Comparison of ENCODE assay signal across 9 mouse cellular contexts in genomic region chr12:80518393-80518756, GRCm38 (mm10). TPM values are rescaled to one million over a fixed set of nuclear protein-coding genes. Genes with fewer than 3 reads are reported as not detected.
A peak's percentile ranks its signal among the peaks of the same experiment; 100 is the strongest.
DNase-seq lines count a peak whose midpoint lies in the region; ATAC-seq and TF ChIP-seq lines count a peak whose summit lies in the region.
"Had no signal": no experiment of that assay in that cellular context is flagged by ENCODE, and none has a peak within 500 bp of the region (broad histone marks: within the 10 kb centered on the region; RNA-seq: fewer than 3 reads in every experiment).

No protein-coding gene starts in this region.

- TF ChIP-seq CTCF in hindbrain, postnatal 0 days (IDR thresholded peaks at IDR 0.05; ENCODE audit: low read depth) = peak; percentile 39

- H3K27me3 ChIP-seq in heart, embryonic 14.5 days (ENCODE audit: control insufficient read depth, insufficient read depth, low read length) = peaks cover 86% of the 10 kb centered on the region
- H3K27me3 ChIP-seq in hindbrain, postnatal 0 days (ENCODE audit: insufficient read depth, low read length) = 0 out of 2 replicates have a peak, but pooled peaks cover 6% of the 10 kb centered on the region
- peaks cover 4% of the 10 kb centered on the region; the same call in 1 of the 2 replicates for H3K27me3 ChIP-seq in neural tube, embryonic 14.5 days (ENCODE audit: control insufficient read depth, insufficient read depth, low read length)

- ATAC-seq in heart, embryonic 14.5 days (ENCODE audit: insufficient number of reproducible peaks, insufficient read depth, low FRiP score, low read depth) = 0 out of 2 replicates have a peak, but pooled peaks have one; percentile 9
- peak; percentile 57 for ATAC-seq in hindbrain, postnatal 0 days
- no peak; the same call in 1 of the 2 replicates for ATAC-seq in neural tube, embryonic 14.5 days (ENCODE audit: low read depth)

- no peak overlapping the region for H3K27ac ChIP-seq in heart, embryonic 14.5 days (replicated peaks in 1 of 2; ENCODE audit: control insufficient read depth in 1 of 2, insufficient read depth in 1 of 2, low read depth in 2 of 2, low read length in 2 of 2)
- H3K27ac ChIP-seq in ES-E14 (ENCODE audit: insufficient read depth, low read depth, low read length, poor library complexity, severe bottlenecking) = no peak overlapping the region
- H3K27ac ChIP-seq in hindbrain, postnatal 0 days = peak overlapping the region; percentile 75
- peak overlapping the region; percentile 89 for H3K27ac ChIP-seq in neural tube, embryonic 14.5 days (ENCODE audit: low read depth, low read length)

- DNase-seq in heart, adult 18-20 months = no peak
- DNase-seq in ES-E14 (ENCODE audit: low read depth, low spot score) = peak; percentile 33
- peak; percentile 72 for DNase-seq in embryo, embryonic 11 days
- no peak for DNase-seq in hindbrain, postnatal 0 days (ENCODE audit: low spot score)
- DNase-seq in left cerebral cortex, postnatal 4 days = no peak
- no peak for DNase-seq in urinary bladder, postnatal 4 days (ENCODE audit: low spot score in 2 of 2)

- peak overlapping the region; percentile 100 for H3K4me2 ChIP-seq in heart, embryonic 14.5 days (ENCODE audit: low read length)
- peak overlapping the region; percentile 90 for H3K4me2 ChIP-seq in hindbrain, postnatal 0 days (ENCODE audit: low read depth, low read length)
- peak overlapping the region; percentile 76 for H3K4me2 ChIP-seq in neural tube, embryonic 14.5 days (ENCODE audit: low read depth, low read length)

- intact Hi-C loops in left cerebral cortex, postnatal 4 days (cut with DNase I) = no loop called here

- H3K9me3 ChIP-seq in heart, embryonic 14.5 days (ENCODE audit: control insufficient read depth, low read length) = no peaks in the 10 kb centered on the region
- H3K9me3 ChIP-seq in ES-E14 (ENCODE audit: control insufficient read depth, insufficient read depth, low read depth, low read length) = no peaks in the 10 kb centered on the region
- no peaks in the 10 kb centered on the region for H3K9me3 ChIP-seq in hindbrain, postnatal 0 days (ENCODE audit: low read length)
- H3K9me3 ChIP-seq in neural tube, embryonic 14.5 days (ENCODE audit: control insufficient read depth, low read length) = no peaks in the 10 kb centered on the region

- under 1% methylated on average over 25 of the region's 25 CpGs for WGBS in heart, embryonic 14.5 days
- WGBS in hindbrain, postnatal 0 days = 1% methylated on average over 25 of the region's 25 CpGs
- WGBS in neural tube, embryonic 14.5 days = under 1% methylated on average over 25 of the region's 25 CpGs

- H3K36me3 ChIP-seq in heart, embryonic 14.5 days (ENCODE audit: control insufficient read depth, insufficient read depth, low read length) = no peaks in the 10 kb centered on the region
- no peaks in the 10 kb centered on the region for H3K36me3 ChIP-seq in ES-E14 (ENCODE audit: control insufficient read depth, insufficient read depth, low read length, poor library complexity, severe bottlenecking)
- H3K36me3 ChIP-seq in hindbrain, postnatal 0 days (ENCODE audit: insufficient read depth, low read length) = no peaks in the 10 kb centered on the region
- no peaks in the 10 kb centered on the region for H3K36me3 ChIP-seq in neural tube, embryonic 14.5 days (ENCODE audit: control insufficient read depth, insufficient read depth, low read length)

- in situ Hi-C loops in ES-E14 (cut with MboI; ENCODE audit: low sequenced_read_pairs in 2 of 2, unreplicated experiment in 2 of 2) = no loop called here

- peak overlapping the region; percentile 72 for H3K9ac ChIP-seq in heart, embryonic 14.5 days (ENCODE audit: low read length)
- peak overlapping the region; percentile 62 for H3K9ac ChIP-seq in ES-E14 (ENCODE audit: insufficient read depth, low read depth, low read length, poor library complexity, severe bottlenecking)
- H3K9ac ChIP-seq in hindbrain, postnatal 0 days (replicated peaks; ENCODE audit: low read length) = peak overlapping the region; percentile 61
- peak overlapping the region; percentile 62 for H3K9ac ChIP-seq in neural tube, embryonic 14.5 days (replicated peaks; ENCODE audit: low read depth, low read length)

- H3K4me3 ChIP-seq in heart, embryonic 14.5 days (ENCODE audit: control insufficient read depth in 1 of 2, insufficient read depth in 1 of 2, low read depth in 1 of 2, low read length in 2 of 2) = peak overlapping the region; percentile 58 to 66
- H3K4me3 ChIP-seq in ES-E14 (ENCODE audit: insufficient read depth in 1 of 2, low read depth in 1 of 2, low read length in 2 of 2, poor library complexity in 1 of 2, severe bottlenecking in 1 of 2) = peak overlapping the region; percentile 80 to 87
- H3K4me3 ChIP-seq in hindbrain, postnatal 0 days (ENCODE audit: low read length) = peak overlapping the region; percentile 73
- peak overlapping the region; percentile 94 for H3K4me3 ChIP-seq in neural tube, embryonic 14.5 days (ENCODE audit: low read depth, low read length)

- peaks cover 6% of the 10 kb centered on the region in 2 experiments for H3K4me1 ChIP-seq in heart, embryonic 14.5 days (ENCODE audit: control insufficient read depth in 2 of 2, insufficient read depth in 2 of 2, low read length in 2 of 2)
- peaks cover 0 to 2% of the 10 kb centered on the region in 2 experiments; a peak in 1 of 4 replicates for H3K4me1 ChIP-seq in ES-E14 (ENCODE audit: control insufficient read depth in 2 of 2, insufficient read depth in 2 of 2, low read length in 2 of 2, poor library complexity in 1 of 2)
- peaks cover 13% of the 10 kb centered on the region; the same call in 1 of the 2 replicates for H3K4me1 ChIP-seq in hindbrain, postnatal 0 days (ENCODE audit: insufficient read depth, low read length)
- peaks cover 7% of the 10 kb centered on the region for H3K4me1 ChIP-seq in neural tube, embryonic 14.5 days (ENCODE audit: control insufficient read depth, insufficient read depth, low read length)

TF ChIP-seq in ES-E14, 5 proteins besides CTCF, POLR2A, EP300 and RAD21:
- TF ChIP-seq HCFC1 (IDR thresholded peaks at IDR 0.05; ENCODE audit: borderline replicate concordance, insufficient read depth, low read length) = no peak

RNA-seq across cellular contexts. Expression of gene Galnt16, which starts 0.3 kb away (rescaled TPM):
- polyA plus RNA-seq in heart, embryonic 14.5 days (2014; fragmentation: Nextera tagmentation; extraction: Ambion mirVana) = 2.1 and 2.4 TPM in 2 replicates
- total RNA-seq in heart, adult 18-20 months (2021) = 1 to 10 TPM; 1.7 to 2.8 TPM
- 1.9 and 2.9 TPM in 2 replicates for total RNA-seq in ES-E14 (2012; rRNA removed)
- total RNA-seq in hindbrain, postnatal 0 days (2014; rRNA removed) = 67.9 and 72.1 TPM in 2 replicates
- 26.5 and 28.2 TPM in 2 replicates for polyA plus RNA-seq in hindbrain, postnatal 0 days (2015; fragmentation: Nextera tagmentation; extraction: Ambion mirVana)
- 21.2 and 22.7 TPM in 2 replicates for polyA plus RNA-seq in neural tube, embryonic 14.5 days (2014; fragmentation: Nextera tagmentation; extraction: Ambion mirVana)
- total RNA-seq in left cerebral cortex, postnatal 4 days (2021) = 10 to 100 TPM; 32.8 to 40.6 TPM
- total RNA-seq: MEL had no signal

RNA-seq across cellular contexts. Expression of gene Exd2, which starts 55.5 kb away (rescaled TPM):
- 17.4 and 17.9 TPM in 2 replicates for polyA plus RNA-seq in heart, embryonic 14.5 days (2014; fragmentation: Nextera tagmentation; extraction: Ambion mirVana)
- total RNA-seq in heart, adult 18-20 months (2021) = 10 to 100 TPM; 16.5 to 17.9 TPM
- 34.8 and 45.8 TPM in 2 replicates for total RNA-seq in ES-E14 (2012; rRNA removed)
- 25.2 and 30.6 TPM in 2 replicates for total RNA-seq in hindbrain, postnatal 0 days (2014; rRNA removed)
- 26.3 and 29.9 TPM in 2 replicates for polyA plus RNA-seq in hindbrain, postnatal 0 days (2015; fragmentation: Nextera tagmentation; extraction: Ambion mirVana)
- polyA plus RNA-seq in neural tube, embryonic 14.5 days (2014; fragmentation: Nextera tagmentation; extraction: Ambion mirVana) = 60.9 and 63.6 TPM in 2 replicates
- total RNA-seq in left cerebral cortex, postnatal 4 days (2021) = 10 to 100 TPM; 55.2 to 58.7 TPM

Comparison
In these comparisons a context has a peak if more than half of its experiments do, and no peak if none do; other contexts are left out.
1. H3K27ac ChIP-seq: peak in hindbrain, postnatal 0 days (single experiment) and neural tube, embryonic 14.5 days (single experiment); none in heart, embryonic 14.5 days (0 of 2) and ES-E14 (single experiment).
2. DNase-seq: peak in ES-E14 (single experiment) and embryo, embryonic 11 days (single experiment); none in heart, adult 18-20 months (0 of 2), hindbrain, postnatal 0 days (single experiment), left cerebral cortex, postnatal 4 days (single experiment) and urinary bladder, postnatal 4 days (0 of 2).
3. Peak in every context shown above with its lines, with median percentiles within 50 percentile points of each other: H3K4me2 ChIP-seq, H3K4me3 ChIP-seq and H3K9ac ChIP-seq.